Mouse (Mus musculus): ENCODE measurements around the gene Olr1. TPM values are rescaled to one million over a fixed set of nuclear protein-coding genes. Genes with fewer than 3 reads are reported as not detected.

Olr1 gene
- not detected in 2 replicates for polyA plus RNA-seq (2015; fragmentation: Nextera tagmentation; extraction: Ambion mirVana)

GRCm38 (mm10) chr6:129507024-129507423 is at the start of gene Olr1:
Gene Olr1, minus strand, starts transcription at chr6:129507165.
- no peaks in the 10 kb centered on the region for H3K4me1 ChIP-seq
- H3K4me2 ChIP-seq (replicated peaks) = no peak within 1 kb of the TSS
- WGBS = 88% methylated on average over 9 of the region's 9 CpGs
- H3K36me3 ChIP-seq = no peaks in the 10 kb centered on the region
- no peak within 1 kb of the TSS for H3K9ac ChIP-seq (replicated peaks)
- H3K27me3 ChIP-seq = no peaks in the 10 kb centered on the region
- no peak within 1 kb of the TSS for H3K4me3 ChIP-seq
- no peak for ATAC-seq (replicated peaks)
- no peaks in the 10 kb centered on the region for H3K9me3 ChIP-seq
- no peak within 1 kb of the TSS for H3K27ac ChIP-seq (replicated peaks)

- 79% methylated on average over 3 of the region's 3 CpGs for WGBS
Observed at GRCm38 (mm10) chr6:129548009-129548408, 41.0 kb upstream of the Olr1 start.

GRCm38 (mm10) chr6:129547277-129547676 is 40.3 kb upstream of the Olr1 start:
- WGBS = 93% methylated on average over 2 of the region's 2 CpGs
- no peak for ATAC-seq (replicated peaks)
- H3K9me3 ChIP-seq = no peaks in the 10 kb centered on the region
- no peak overlapping the region for H3K27ac ChIP-seq (replicated peaks)
- H3K4me1 ChIP-seq = no peaks in the 10 kb centered on the region
- H3K4me2 ChIP-seq (replicated peaks) = no peak overlapping the region
- no peaks in the 10 kb centered on the region for H3K27me3 ChIP-seq
- H3K36me3 ChIP-seq = peaks cover 5% of the 10 kb centered on the region
- H3K9ac ChIP-seq (replicated peaks) = no peak overlapping the region
- no peak overlapping the region for H3K4me3 ChIP-seq

More at GRCm38 (mm10) chr6:129548009-129548408, 41.0 kb upstream of the Olr1 start:
- H3K4me1 ChIP-seq = no peaks in the 10 kb centered on the region
- ATAC-seq (replicated peaks) = no peak
- no peaks in the 10 kb centered on the region for H3K27me3 ChIP-seq
- no peak overlapping the region for H3K4me3 ChIP-seq
- H3K36me3 ChIP-seq = no peaks in the 10 kb centered on the region
- no peak overlapping the region for H3K9ac ChIP-seq (replicated peaks)
- no peak overlapping the region for H3K27ac ChIP-seq (replicated peaks)
- no peaks in the 10 kb centered on the region for H3K9me3 ChIP-seq
- no peak overlapping the region for H3K4me2 ChIP-seq (replicated peaks)

- Histone ChIP-seq H3K4me2 (replicated peaks) (no peak overlapping the region), H3K4me1 (no peaks in the 10 kb centered on the region), H3K9ac (replicated peaks) (no peak overlapping the region), H3K4me3 (no peak overlapping the region), H3K9me3 (no peaks in the 10 kb centered on the region), H3K27me3 (no peaks in the 10 kb centered on the region), H3K36me3 (peaks cover 36% of the 10 kb centered on the region), H3K27ac (replicated peaks) (no peak overlapping the region)
- ATAC-seq (replicated peaks) = peak; percentile 71
- 61% methylated on average over 6 of the region's 6 CpGs for WGBS
Observed at GRCm38 (mm10) chr6:129543709-129544606, 37.0 kb upstream of the Olr1 start.

- WGBS = 92% methylated on average over 3 of the region's 3 CpGs
- H3K4me1 ChIP-seq = no peaks in the 10 kb centered on the region
- peaks cover 49% of the 10 kb centered on the region for H3K36me3 ChIP-seq
- no peak overlapping the region for H3K9ac ChIP-seq (replicated peaks)
- no peak overlapping the region for H3K4me2 ChIP-seq (replicated peaks)
- no peaks in the 10 kb centered on the region for H3K27me3 ChIP-seq
- H3K9me3 ChIP-seq = no peaks in the 10 kb centered on the region
- no peak for ATAC-seq (replicated peaks)
- H3K4me3 ChIP-seq = no peak overlapping the region
- no peak overlapping the region for H3K27ac ChIP-seq (replicated peaks)
Observed at GRCm38 (mm10) chr6:129542540-129542939, 35.6 kb upstream of the Olr1 start.

- H3K27ac ChIP-seq (replicated peaks) = no peak overlapping the region
- no peaks in the 10 kb centered on the region for H3K9me3 ChIP-seq
- no peak overlapping the region for H3K4me3 ChIP-seq
- no peaks in the 10 kb centered on the region for H3K27me3 ChIP-seq
- WGBS = 65% methylated on average over 9 of the region's 9 CpGs
- no peak overlapping the region for H3K4me2 ChIP-seq (replicated peaks)
- H3K9ac ChIP-seq (replicated peaks) = no peak overlapping the region
- no peak for ATAC-seq (replicated peaks)
- no peaks in the 10 kb centered on the region for H3K4me1 ChIP-seq
- H3K36me3 ChIP-seq = peaks cover 52% of the 10 kb centered on the region
Observed at GRCm38 (mm10) chr6:129541931-129542330, 35.0 kb upstream of the Olr1 start.

- Histone ChIP-seq H3K9me3 (no peaks in the 10 kb centered on the region), H3K36me3 (peaks cover 52% of the 10 kb centered on the region), H3K4me2 (replicated peaks) (no peak overlapping the region), H3K4me1 (peaks cover 22% of the 10 kb centered on the region), H3K27me3 (no peaks in the 10 kb centered on the region), H3K27ac (replicated peaks) (no peak overlapping the region), H3K4me3 (no peak overlapping the region), H3K9ac (replicated peaks) (no peak overlapping the region)
- 88% methylated on average over 6 of the region's 6 CpGs for WGBS
- no peak for ATAC-seq (replicated peaks)
Observed at GRCm38 (mm10) chr6:129538555-129538954, 31.6 kb upstream of the Olr1 start.

GRCm38 (mm10) chr6:129535723-129536122 is 28.8 kb upstream of the Olr1 start:
- Histone ChIP-seq H3K9me3 (no peaks in the 10 kb centered on the region), H3K4me2 (replicated peaks) (peak overlapping the region; percentile 59), H3K27me3 (no peaks in the 10 kb centered on the region), H3K27ac (replicated peaks) (no peak overlapping the region), H3K9ac (replicated peaks) (no peak overlapping the region), H3K36me3 (peaks cover 34% of the 10 kb centered on the region), H3K4me3 (peak overlapping the region; percentile 78; the same call in 1 of the 2 replicates), H3K4me1 (peaks cover 29% of the 10 kb centered on the region)
- no peak for ATAC-seq (replicated peaks)
- WGBS = 87% methylated on average over 4 of the region's 4 CpGs

GRCm38 (mm10) chr6:129534627-129535190 is 27.7 kb upstream of the Olr1 start:
- peak overlapping the region; percentile 85; the same call in 1 of the 2 replicates for H3K27ac ChIP-seq (replicated peaks)
- peak overlapping the region; percentile 59 for H3K4me2 ChIP-seq (replicated peaks)
- H3K27me3 ChIP-seq = no peaks in the 10 kb centered on the region
- H3K36me3 ChIP-seq = peaks cover 24% of the 10 kb centered on the region
- H3K4me3 ChIP-seq = peak overlapping the region; percentile 78
- 43% methylated on average over 4 of the region's 4 CpGs for WGBS
- no peaks in the 10 kb centered on the region for H3K9me3 ChIP-seq
- ATAC-seq (replicated peaks) = peak; percentile 15; the same call in 1 of the 2 replicates
- peak overlapping the region; percentile 87 for H3K9ac ChIP-seq (replicated peaks)
- H3K4me1 ChIP-seq = peaks cover 29% of the 10 kb centered on the region

- Histone ChIP-seq H3K27me3 (no peaks in the 10 kb centered on the region), H3K9ac (replicated peaks) (peak overlapping the region; percentile 87), H3K9me3 (no peaks in the 10 kb centered on the region), H3K4me3 (peak overlapping the region; percentile 78), H3K36me3 (peaks cover 17% of the 10 kb centered on the region), H3K4me1 (peaks cover 29% of the 10 kb centered on the region), H3K27ac (replicated peaks) (peak overlapping the region; percentile 85), H3K4me2 (replicated peaks) (peak overlapping the region; percentile 59)
- 5% methylated on average over 9 of the region's 9 CpGs for WGBS
- peak; percentile 46 for ATAC-seq (replicated peaks)
Observed at GRCm38 (mm10) chr6:129534057-129534456, 27.1 kb upstream of the Olr1 start.

GRCm38 (mm10) chr6:129532942-129533860 is 26.2 kb upstream of the Olr1 start, which contains the start of gene Gabarapl1:
Gene Gabarapl1, plus strand, starts transcription at chr6:129533160.
- H3K4me3 ChIP-seq = peak within 1 kb of the TSS; percentile 78
- ATAC-seq (replicated peaks) = peak; percentile 88
- H3K9ac ChIP-seq (replicated peaks) = peak within 1 kb of the TSS; percentile 87
- WGBS = under 1% methylated on average over 55 of the region's 55 CpGs
- H3K9me3 ChIP-seq = no peaks in the 10 kb centered on the region
- H3K4me2 ChIP-seq (replicated peaks) = peak within 1 kb of the TSS; percentile 59
- no peaks in the 10 kb centered on the region for H3K27me3 ChIP-seq
- peaks cover 29% of the 10 kb centered on the region for H3K4me1 ChIP-seq
- peak within 1 kb of the TSS; percentile 85 for H3K27ac ChIP-seq (replicated peaks)
- H3K36me3 ChIP-seq = peaks cover 9% of the 10 kb centered on the region
